Mouse (Mus musculus): ENCODE data around the gene Nhsl1. TPM values are rescaled to one million over a fixed set of nuclear protein-coding genes. Genes with fewer than 3 reads are reported as not detected.

The Nhsl1 gene
- polyA plus RNA-seq, 1 experiment from 2014 or later = 8.6 TPM

- peaks cover 13% of the 10 kb centered on the region for H3K4me1 ChIP-seq
- H3K27me3 ChIP-seq = no peaks in the 10 kb centered on the region
- no peaks in the 10 kb centered on the region for H3K36me3 ChIP-seq
- WGBS = 10% methylated on average over 21 of the region's 23 CpGs
- no peak overlapping the region; the same call in 1 of the 2 replicates for H3K27ac ChIP-seq
- peak overlapping the region; percentile 37 for H3K4me3 ChIP-seq
- H3K9me3 ChIP-seq = no peaks in the 10 kb centered on the region
- peak overlapping the region; percentile 69 for H3K4me2 ChIP-seq (replicated peaks)
- H3K9ac ChIP-seq = peak overlapping the region; percentile 65
- ATAC-seq (ENCODE audit: low FRiP score, low read depth) = peak; percentile 44; the same call in 1 of the 2 replicates
These were observed 10.6 kb downstream of the Nhsl1 start for GRCm38 (mm10) chr10:18329096-18330038.

- H3K4me3 ChIP-seq = no peak overlapping the region
- no peak overlapping the region for H3K4me2 ChIP-seq (replicated peaks)
- peaks cover 13% of the 10 kb centered on the region for H3K4me1 ChIP-seq
- H3K27me3 ChIP-seq = no peaks in the 10 kb centered on the region
- no peaks in the 10 kb centered on the region for H3K36me3 ChIP-seq
- no peaks in the 10 kb centered on the region for H3K9me3 ChIP-seq
- no peak overlapping the region for H3K27ac ChIP-seq
- ATAC-seq (ENCODE audit: low FRiP score, low read depth) = no peak
- WGBS = 85% methylated on average over 5 of the region's 5 CpGs
- H3K9ac ChIP-seq = no peak overlapping the region
These were observed 11.7 kb downstream of the Nhsl1 start for GRCm38 (mm10) chr10:18330445-18330844.

- H3K4me2 ChIP-seq (replicated peaks) = no peak overlapping the region
- H3K4me1 ChIP-seq = peaks cover 12% of the 10 kb centered on the region
- no peak for ATAC-seq (ENCODE audit: low FRiP score, low read depth)
- no peak overlapping the region for H3K9ac ChIP-seq
- no peaks in the 10 kb centered on the region for H3K9me3 ChIP-seq
- no peak overlapping the region for H3K27ac ChIP-seq
- 47% methylated on average over 4 of the region's 4 CpGs for WGBS
- H3K27me3 ChIP-seq = no peaks in the 10 kb centered on the region
- H3K4me3 ChIP-seq = no peak overlapping the region
- no peaks in the 10 kb centered on the region for H3K36me3 ChIP-seq
These were observed 14.8 kb downstream of the Nhsl1 start for GRCm38 (mm10) chr10:18333575-18333974.

- Histone ChIP-seq H3K36me3 (no peaks in the 10 kb centered on the region), H3K4me1 (peaks cover 8% of the 10 kb centered on the region), H3K9ac (no peak overlapping the region), H3K27me3 (no peaks in the 10 kb centered on the region), H3K27ac (no peak overlapping the region), H3K4me2 (replicated peaks) (no peak overlapping the region), H3K4me3 (no peak overlapping the region), H3K9me3 (no peaks in the 10 kb centered on the region)
- no peak for ATAC-seq (ENCODE audit: low FRiP score, low read depth)
- WGBS = 93% methylated on average over 4 of the region's 4 CpGs
These were observed 15.4 kb downstream of the Nhsl1 start for GRCm38 (mm10) chr10:18334176-18334575.

- Histone ChIP-seq H3K9me3 (no peaks in the 10 kb centered on the region), H3K27ac (no peak overlapping the region), H3K27me3 (no peaks in the 10 kb centered on the region), H3K4me1 (peaks cover 3% of the 10 kb centered on the region), H3K36me3 (no peaks in the 10 kb centered on the region), H3K4me3 (no peak overlapping the region), H3K4me2 (replicated peaks) (no peak overlapping the region), H3K9ac (no peak overlapping the region)
- WGBS = 90% methylated on average over 9 of the region's 9 CpGs
- ATAC-seq (ENCODE audit: low FRiP score, low read depth) = no peak
These were observed 15.9 kb downstream of the Nhsl1 start for GRCm38 (mm10) chr10:18334734-18335133.

- no peaks in the 10 kb centered on the region for H3K27me3 ChIP-seq
- 86% methylated on average over 5 of the region's 5 CpGs for WGBS
- no peak overlapping the region for H3K9ac ChIP-seq
- no peak overlapping the region for H3K4me3 ChIP-seq
- H3K36me3 ChIP-seq = no peaks in the 10 kb centered on the region
- H3K4me1 ChIP-seq = peaks cover 13% of the 10 kb centered on the region
- no peaks in the 10 kb centered on the region for H3K9me3 ChIP-seq
- no peak overlapping the region for H3K4me2 ChIP-seq (replicated peaks)
- ATAC-seq (ENCODE audit: low FRiP score, low read depth) = no peak
- H3K27ac ChIP-seq = no peak overlapping the region
These were observed 18.9 kb downstream of the Nhsl1 start for GRCm38 (mm10) chr10:18337725-18338124.

GRCm38 (mm10) chr10:18339386-18339785, 20.6 kb downstream of the Nhsl1 start:
- H3K36me3 ChIP-seq = no peaks in the 10 kb centered on the region
- no peak overlapping the region for H3K4me2 ChIP-seq (replicated peaks)
- peaks cover 13% of the 10 kb centered on the region for H3K4me1 ChIP-seq
- no peaks in the 10 kb centered on the region for H3K9me3 ChIP-seq
- no peaks in the 10 kb centered on the region for H3K27me3 ChIP-seq
- H3K9ac ChIP-seq = no peak overlapping the region
- WGBS = 88% methylated on average over 6 of the region's 6 CpGs
- H3K27ac ChIP-seq = no peak overlapping the region
- no peak for ATAC-seq (ENCODE audit: low FRiP score, low read depth)
- no peak overlapping the region for H3K4me3 ChIP-seq

GRCm38 (mm10) chr10:18340930-18341329, 22.1 kb downstream of the Nhsl1 start:
- Histone ChIP-seq H3K4me3 (no peak overlapping the region), H3K4me1 (peaks cover 13% of the 10 kb centered on the region), H3K4me2 (replicated peaks) (no peak overlapping the region), H3K9ac (no peak overlapping the region), H3K27ac (no peak overlapping the region), H3K9me3 (no peaks in the 10 kb centered on the region), H3K27me3 (no peaks in the 10 kb centered on the region), H3K36me3 (no peaks in the 10 kb centered on the region)
- ATAC-seq (ENCODE audit: low FRiP score, low read depth) = no peak
- 92% methylated on average over 1 of the region's 1 CpGs for WGBS

- WGBS = 18% methylated on average over 15 of the region's 15 CpGs
- no peak overlapping the region for H3K27ac ChIP-seq
- H3K4me1 ChIP-seq = peaks cover 13% of the 10 kb centered on the region
- H3K27me3 ChIP-seq = no peaks in the 10 kb centered on the region
- peak overlapping the region; percentile 49 for H3K4me2 ChIP-seq (replicated peaks)
- H3K9ac ChIP-seq = peak overlapping the region; percentile 35; the same call in 1 of the 2 replicates
- ATAC-seq (ENCODE audit: low FRiP score, low read depth) = no peak; the same call in 1 of the 2 replicates
- no peaks in the 10 kb centered on the region for H3K36me3 ChIP-seq
- no peaks in the 10 kb centered on the region for H3K9me3 ChIP-seq
- H3K4me3 ChIP-seq = 0 out of 2 replicates have a peak overlapping the region, but pooled peaks have one; percentile 10
These were observed 22.8 kb downstream of the Nhsl1 start for GRCm38 (mm10) chr10:18341444-18342196.

GRCm38 (mm10) chr10:18347231-18347630, 28.4 kb downstream of the Nhsl1 start:
- H3K4me1 ChIP-seq = 0 out of 2 replicates have a peak, but pooled peaks cover 2% of the 10 kb centered on the region
- no peak overlapping the region for H3K4me2 ChIP-seq (replicated peaks)
- H3K4me3 ChIP-seq = no peak overlapping the region
- H3K9me3 ChIP-seq = no peaks in the 10 kb centered on the region
- no peaks in the 10 kb centered on the region for H3K36me3 ChIP-seq
- 91% methylated on average over 15 of the region's 15 CpGs for WGBS
- H3K9ac ChIP-seq = no peak overlapping the region
- H3K27me3 ChIP-seq = no peaks in the 10 kb centered on the region
- no peak overlapping the region for H3K27ac ChIP-seq
- no peak for ATAC-seq (ENCODE audit: low FRiP score, low read depth)

GRCm38 (mm10) chr10:18350781-18351180, 32.0 kb downstream of the Nhsl1 start:
- Histone ChIP-seq H3K9me3 (no peaks in the 10 kb centered on the region), H3K27ac (no peak overlapping the region), H3K9ac (no peak overlapping the region), H3K4me2 (replicated peaks) (no peak overlapping the region), H3K4me3 (no peak overlapping the region), H3K4me1 (peaks cover 15% of the 10 kb centered on the region), H3K36me3 (no peaks in the 10 kb centered on the region), H3K27me3 (no peaks in the 10 kb centered on the region)
- 83% methylated on average over 4 of the region's 4 CpGs for WGBS
- no peak for ATAC-seq (ENCODE audit: low FRiP score, low read depth)

GRCm38 (mm10) chr10:18352937-18353336, 34.2 kb downstream of the Nhsl1 start:
- no peak for ATAC-seq (ENCODE audit: low FRiP score, low read depth)
- H3K27me3 ChIP-seq = no peaks in the 10 kb centered on the region
- H3K4me3 ChIP-seq = no peak overlapping the region
- peaks cover 17% of the 10 kb centered on the region for H3K4me1 ChIP-seq
- no peak overlapping the region for H3K9ac ChIP-seq
- 88% methylated on average over 5 of the region's 5 CpGs for WGBS
- no peak overlapping the region for H3K4me2 ChIP-seq (replicated peaks)
- no peak overlapping the region for H3K27ac ChIP-seq
- H3K36me3 ChIP-seq = no peaks in the 10 kb centered on the region
- no peaks in the 10 kb centered on the region for H3K9me3 ChIP-seq
